Mouse (Mus musculus): ENCODE data around the gene Marc1.

Marc1 gene

DNA sequence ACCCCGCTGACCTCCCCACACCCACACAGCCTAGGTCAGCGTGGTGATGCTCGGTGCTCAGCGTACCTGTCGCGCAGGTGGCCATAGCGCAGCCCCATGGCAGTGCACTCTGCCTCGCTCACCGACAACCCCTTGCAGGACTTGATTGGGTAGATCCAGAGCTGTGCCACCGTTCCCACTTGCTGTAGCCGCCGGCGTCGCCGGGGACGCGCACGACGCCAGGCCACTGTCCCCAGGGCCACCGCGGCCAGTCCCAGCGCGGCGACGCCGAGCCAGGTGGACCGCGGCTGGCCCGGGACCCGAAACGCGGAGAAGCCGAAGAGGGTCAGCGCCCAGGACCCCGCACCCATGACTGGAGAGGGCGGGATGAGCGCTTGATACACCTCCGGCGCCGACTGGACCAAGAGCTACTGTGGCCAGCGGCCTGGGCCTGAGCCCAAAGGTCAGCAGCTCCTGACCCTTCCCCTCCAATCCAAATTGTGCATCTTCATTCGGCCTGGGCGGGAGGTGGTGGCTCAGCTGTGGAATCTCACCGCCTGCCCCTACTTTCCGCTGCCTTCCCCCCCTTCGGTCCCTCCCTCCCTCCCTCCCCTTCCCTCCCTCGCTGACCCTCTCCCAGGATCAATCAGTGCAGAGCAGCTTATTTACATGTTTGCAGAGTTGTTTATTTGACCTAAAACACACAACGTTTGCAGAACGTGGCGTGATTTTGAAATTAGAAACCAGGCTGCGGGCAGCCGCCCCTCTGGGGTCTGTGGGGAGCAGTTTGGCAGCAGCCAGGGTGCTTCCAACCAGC, at the start of gene Marc1:
Gene Marc1, minus strand, starts transcription at position 534 of the 796 bp plus-strand sequence.
- no peak for DNase-seq (ENCODE audit: low spot score in 2 of 2)

DNA sequence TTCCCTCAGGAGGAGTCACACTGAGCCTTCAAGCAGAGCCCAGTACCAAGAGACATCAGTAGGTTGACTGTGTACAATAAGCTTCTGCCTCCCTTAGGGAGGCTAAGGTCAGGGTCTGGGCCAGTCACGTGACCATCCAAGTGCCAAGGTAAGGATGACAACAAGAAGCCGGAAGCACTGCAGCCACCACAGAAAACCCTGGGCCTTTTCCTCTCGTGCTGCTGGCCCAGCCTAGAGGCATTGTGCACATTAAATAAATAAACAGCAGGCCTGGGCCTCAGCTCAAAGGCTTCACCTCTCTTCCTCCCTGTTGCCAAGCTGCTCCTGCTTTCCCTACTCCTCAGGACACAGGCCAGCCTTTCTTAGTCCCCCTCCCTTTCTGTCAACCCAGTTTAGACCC, 49.2 kb upstream of the Marc1 start:
- DNase-seq (ENCODE audit: low spot score in 2 of 2), result no peak

DNA sequence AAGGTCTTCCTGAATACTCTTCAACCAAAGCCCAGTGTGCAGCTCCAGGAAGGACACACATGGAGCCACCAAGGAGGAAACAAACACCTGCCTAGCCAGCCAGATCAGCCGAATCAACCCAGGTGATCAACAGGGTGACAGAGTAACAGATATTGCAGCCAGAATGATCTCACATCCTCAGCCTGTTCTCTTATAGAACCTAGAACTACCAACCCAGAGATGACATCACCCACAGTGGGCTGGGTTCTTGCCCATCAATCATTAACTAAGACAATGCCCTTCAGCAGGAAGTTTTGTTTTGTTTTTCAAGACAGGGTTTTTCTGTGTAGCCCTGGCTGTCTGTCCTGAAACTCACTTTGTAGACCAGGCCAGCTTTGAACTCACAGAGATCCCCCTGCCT, 47.1 kb upstream of the Marc1 start:
- no peak for DNase-seq (ENCODE audit: low spot score in 2 of 2)

DNA sequence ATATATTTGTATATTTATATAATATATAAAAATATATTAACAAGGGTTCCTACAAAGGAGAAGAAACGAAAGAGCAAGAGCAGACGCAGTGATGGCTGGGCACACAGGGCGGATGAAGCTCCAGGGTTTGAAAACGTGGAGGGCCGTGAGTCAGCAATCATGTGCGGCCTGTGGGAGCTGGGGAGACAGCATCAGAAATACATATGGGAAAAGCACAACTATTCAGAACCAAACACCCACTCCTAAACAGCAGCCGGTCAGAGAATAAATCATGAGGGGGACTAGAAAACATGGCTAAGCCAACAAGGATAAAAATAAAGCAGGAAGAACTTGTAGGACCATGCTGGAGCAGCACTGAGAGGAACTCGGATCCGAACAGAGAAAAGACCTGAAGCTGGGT, 46.1 kb upstream of the Marc1 start:
- DNase-seq (ENCODE audit: low spot score in 2 of 2), result no peak

DNA sequence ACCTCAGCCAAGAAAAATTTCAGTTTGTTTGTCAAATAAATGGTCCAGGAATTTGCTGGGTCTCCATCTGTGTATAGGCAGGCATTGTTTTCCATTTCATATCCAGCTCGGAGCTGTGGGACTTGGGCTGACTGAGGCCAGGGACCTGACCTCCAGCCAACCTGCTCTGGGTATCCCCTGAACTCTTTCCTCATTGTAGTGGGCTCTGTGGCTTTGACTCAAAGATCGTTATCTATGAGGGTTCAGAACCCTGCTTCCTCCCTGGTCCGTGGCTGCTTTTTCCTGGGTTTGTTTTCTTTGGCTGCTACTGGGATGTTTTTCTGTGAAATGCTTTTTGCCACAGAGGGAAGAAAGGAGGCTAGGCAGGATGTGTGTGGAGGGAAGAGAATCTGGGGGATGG, 42.8 kb upstream of the Marc1 start:
- no peak for DNase-seq (ENCODE audit: low spot score in 2 of 2)

DNA sequence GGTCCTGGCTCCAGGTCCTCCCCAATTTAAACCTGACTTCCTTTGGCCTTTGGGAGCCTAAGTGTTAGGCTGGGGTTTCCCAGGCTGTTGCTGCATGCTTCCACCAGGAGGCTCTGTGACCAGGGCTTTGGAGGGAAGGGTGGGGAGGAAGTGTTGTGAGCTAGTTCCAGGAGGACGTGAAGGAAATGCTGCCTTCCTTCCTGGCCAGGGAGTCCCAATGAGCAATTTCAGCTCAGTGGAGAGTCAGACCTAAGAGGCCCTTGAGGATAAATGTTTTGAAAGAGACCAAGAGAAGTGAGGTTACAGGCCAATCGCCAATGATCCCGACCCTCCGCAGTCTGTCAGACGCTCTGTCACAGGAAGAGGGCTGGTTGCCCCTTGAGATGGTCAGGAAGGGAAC, 42.2 kb upstream of the Marc1 start:
- peak; percentile 27 to 54 for DNase-seq (ENCODE audit: low spot score in 2 of 2)

DNA sequence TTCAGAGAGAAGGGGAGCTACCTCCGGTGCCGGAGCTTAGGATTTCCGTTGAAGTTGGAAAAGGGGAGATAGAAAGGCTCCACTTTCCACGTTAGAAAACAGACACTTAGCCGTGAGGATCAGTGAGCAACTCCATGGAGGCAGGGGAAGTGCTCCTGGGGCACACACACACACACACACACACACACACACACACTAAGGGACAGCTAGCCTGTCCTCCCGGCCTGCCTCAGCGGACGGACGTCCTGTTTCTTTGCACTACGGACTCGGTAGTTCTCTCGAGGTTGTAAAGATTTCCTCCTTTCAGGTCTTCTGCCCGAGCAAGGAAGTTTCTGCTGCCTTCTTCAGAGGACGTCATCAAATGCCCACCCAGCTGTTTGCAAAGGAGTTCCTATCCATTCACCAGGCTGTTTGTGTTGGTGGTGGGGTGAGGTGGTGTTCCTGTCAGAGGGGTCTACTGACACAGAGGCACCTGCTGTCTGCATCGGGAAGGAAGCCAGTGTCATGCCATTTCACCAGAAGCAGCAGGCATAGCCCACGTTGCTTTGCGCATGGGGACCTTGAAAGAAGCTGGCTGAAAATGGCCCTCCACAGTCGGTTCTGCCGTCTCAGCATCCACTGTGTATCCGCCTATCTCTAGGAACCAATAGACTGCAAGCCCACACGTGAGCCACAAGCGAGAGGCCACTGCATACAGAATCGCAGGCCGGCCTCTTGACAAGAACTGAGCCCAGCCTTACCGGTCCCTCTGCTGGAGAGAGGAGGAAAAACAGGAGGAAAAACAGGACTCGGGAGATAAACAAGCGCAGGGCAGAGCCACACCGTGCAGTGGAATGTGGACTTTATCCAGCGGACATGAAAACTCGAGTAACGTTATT, 40.9 kb upstream of the Marc1 start:
- DNase-seq (ENCODE audit: low spot score in 2 of 2), result peak; percentile 71 to 75

DNA sequence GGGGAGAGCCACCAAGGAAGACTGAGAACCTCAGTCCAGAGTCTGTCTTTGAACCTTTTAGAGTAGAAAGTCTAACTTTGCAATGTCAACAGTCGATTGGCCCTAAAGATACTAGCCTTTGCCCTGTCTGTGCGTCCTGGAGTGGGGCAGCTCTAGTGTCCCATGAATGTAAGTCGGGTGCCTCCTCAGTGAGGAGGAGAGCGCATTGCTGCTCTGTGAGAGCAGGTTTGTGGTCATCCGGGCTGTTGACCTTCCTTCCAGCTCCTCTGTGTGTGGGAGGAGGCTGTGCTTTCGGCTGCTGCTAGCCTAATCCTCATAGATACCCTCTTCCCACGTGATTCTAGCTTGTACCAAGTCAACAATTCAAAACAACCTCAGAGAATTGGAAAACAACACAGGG, 40.1 kb upstream of the Marc1 start:
- no peak for DNase-seq (ENCODE audit: low spot score in 2 of 2)

DNA sequence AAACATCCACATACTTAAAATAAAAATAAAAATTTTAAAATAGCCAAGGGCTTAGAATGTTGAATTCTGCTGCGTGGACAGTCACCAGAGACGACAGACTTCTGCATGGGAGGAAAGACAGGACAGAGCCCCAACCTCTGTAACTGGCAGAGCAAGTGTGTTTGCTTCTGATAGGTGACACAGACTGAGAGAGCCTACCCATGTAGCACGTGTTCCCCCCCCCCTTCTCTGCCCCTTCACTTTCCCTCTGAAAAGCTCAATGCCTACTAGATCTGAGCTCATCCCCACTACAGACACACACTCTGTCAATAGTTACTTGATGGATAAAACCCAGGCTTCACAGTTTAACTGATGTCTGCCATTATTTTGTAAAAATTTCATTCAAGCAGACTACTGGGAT, 35.9 kb upstream of the Marc1 start:
- no peak for DNase-seq (ENCODE audit: low spot score in 2 of 2)

DNA sequence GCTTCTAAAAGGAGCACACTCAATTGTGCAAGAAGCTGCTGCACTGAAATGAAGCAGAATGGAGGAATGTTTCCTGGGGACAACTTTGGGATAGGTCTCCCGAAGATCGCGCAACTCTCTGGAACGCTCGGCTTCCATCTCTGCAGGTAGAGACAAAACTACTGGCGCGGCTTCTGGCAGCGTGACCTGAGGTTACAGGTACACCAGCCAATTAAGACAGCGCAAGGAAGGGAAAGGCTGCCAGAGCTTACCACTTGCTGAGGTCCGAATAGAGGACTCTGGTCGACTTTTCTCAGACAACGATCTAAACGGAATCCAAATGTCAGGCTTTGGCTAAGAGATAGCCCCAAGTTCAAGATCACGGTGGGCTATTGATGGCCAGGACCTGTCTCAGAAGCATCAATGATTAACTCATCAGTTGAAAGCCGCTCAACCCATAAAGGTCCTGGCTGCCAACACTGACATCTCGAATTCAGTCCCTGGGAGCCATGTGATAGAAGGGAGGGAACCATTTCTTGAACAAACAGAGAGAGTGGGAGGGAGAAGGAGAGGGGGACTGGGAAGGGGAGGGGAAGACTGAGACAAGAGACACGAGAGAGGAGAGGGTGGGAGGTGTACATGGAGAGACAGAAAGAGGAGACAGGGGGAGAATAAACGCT, 35.1 kb upstream of the Marc1 start, which contains the start of gene Marc2:
Gene Marc2, minus strand, starts transcription at position 360 of the 659 bp plus-strand sequence.
- DNase-seq (ENCODE audit: low spot score in 2 of 2), result no peak

DNA sequence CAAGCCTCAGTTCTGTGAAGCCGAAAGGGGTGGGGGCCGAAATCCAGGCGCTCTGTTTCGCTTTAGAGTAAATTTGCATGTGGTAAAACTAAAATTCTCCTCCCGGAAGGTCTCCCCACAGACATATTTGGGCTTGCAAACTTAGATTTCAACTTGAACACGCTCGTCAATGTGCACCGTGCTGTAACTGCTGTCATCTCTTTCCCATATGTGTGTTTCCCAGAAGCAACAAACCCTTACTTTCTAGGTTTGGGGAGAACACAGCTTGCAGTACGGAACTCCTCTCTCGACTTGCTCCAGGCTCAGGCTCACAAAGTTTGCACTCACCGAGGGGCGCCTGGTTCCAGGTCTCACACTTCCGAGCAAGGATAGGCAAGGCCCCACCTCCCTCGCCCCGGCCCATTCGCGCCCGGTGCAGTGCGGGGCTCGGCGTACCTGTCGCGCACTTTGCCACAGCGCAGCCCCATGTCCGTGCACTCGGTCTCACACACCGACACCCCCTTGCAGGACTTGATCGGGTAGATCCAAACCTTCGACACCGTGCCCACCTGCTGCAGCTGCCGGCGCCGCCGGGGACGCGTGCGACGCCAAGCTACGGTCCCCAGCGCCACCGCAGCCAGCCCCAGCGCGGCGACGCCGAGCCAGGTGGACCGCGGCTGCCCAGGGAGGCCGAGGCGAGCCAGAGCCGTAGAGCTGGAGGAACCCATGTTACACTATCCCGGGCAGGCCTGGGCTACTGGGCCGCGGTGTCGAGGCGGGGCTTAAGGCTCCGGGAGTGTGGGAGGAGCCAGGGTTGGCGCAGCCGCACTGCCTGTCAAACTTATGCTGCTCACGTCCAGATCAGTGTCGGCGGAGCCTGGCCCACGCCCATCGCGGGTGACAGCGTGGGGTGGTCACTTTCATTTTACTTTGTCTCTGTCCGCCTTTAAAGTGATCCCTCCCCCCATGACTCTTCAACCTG, 34.3 kb upstream of the Marc1 start:
- DNase-seq (ENCODE audit: low spot score in 2 of 2), result peak; percentile 70 to 83

DNA sequence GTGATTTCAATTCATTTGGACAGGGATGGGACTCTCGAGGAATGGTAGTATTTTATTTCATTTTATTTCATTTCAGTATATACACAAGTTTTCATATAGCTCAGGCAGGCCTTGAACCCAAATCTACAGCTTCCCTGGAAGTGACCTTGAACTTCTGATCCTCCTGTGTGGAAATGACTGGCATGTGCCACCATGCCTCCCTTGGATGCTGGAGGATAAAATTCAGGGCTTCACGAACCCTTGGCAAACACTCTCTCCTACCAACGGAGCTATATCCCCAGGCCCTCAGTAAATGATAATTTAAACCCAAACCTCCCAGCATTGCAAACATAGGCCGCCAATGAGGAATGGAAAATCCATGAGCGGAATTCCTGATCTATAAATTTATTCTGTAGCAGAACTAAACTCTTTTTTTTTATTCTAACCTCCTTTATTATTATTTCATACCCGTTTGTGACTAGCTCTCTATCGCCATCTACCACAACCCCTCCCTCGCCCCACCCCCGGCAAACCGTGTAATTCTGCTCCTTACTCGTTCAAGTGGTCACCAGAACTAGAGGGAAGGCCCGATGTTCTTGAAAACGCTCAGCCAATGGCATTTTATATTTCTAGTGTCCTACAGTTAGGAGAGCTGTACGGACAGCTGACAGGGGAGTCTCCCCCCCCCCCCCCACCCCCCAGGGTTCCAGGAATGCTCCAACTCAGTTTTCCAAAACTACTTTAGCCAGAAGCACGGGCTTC, 33.4 kb upstream of the Marc1 start:
- no peak for DNase-seq (ENCODE audit: low spot score in 2 of 2)

DNA sequence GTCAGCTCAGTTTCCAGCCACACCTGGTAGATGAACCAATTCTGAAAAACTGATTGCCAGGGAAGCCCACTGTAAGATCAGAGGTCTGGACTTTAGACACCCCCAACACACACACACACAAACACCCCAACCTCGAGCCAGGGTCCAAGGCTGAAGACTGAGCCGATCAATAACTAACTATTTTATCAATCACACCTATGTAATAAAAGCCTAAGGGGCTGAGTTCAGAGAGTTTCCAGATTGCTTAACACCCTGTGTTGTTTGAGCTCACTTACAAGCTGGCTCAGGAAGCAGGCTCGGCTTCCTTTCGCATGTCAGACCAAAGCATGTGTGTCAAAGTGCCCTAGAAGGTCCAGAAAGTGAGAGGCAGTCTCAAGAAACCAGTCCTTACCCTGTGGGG, 26.5 kb upstream of the Marc1 start:
- DNase-seq (ENCODE audit: low spot score in 2 of 2), result no peak

DNA sequence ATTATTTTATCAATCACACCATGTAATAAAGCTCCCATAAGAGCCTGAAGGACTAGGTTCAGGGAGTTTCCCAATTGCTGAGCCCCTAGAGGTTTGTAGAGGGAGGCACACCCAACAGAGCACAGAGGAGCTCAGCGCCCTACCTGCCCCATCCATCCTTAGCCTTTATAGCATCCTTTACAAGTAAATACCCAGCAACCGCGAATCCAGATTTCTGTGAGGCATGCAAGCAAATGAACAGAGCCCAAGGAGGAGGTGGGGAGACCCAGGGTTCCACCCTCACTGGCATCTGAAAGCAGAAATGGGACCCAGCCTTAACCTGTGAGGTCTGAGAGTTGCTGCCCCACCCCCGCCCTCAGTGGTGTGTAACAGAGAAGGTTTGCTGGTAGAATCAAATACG, 25.2 kb upstream of the Marc1 start:
- no peak for DNase-seq (ENCODE audit: low spot score in 2 of 2)

DNA sequence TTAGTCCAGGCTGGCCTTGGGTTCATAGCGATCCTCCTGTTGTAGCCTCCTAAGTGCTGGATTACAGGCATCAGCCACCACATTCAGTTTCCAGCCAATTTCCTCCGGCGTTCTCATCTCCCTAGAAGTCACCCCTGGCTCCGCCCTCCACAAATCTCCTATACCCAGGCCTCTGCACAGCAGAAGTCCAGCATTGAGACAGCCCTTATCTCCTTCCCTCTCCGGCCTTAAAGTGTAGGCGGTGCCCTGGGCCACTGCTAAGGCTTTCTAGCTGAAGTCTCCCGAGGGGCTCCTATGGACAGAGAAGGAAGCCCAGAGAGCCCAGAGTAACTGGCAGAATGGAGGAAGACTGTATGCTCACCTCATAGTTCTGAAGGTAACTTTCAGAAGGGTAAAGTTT, 22.4 kb upstream of the Marc1 start:
- DNase-seq (ENCODE audit: low spot score in 2 of 2), result no peak

DNA sequence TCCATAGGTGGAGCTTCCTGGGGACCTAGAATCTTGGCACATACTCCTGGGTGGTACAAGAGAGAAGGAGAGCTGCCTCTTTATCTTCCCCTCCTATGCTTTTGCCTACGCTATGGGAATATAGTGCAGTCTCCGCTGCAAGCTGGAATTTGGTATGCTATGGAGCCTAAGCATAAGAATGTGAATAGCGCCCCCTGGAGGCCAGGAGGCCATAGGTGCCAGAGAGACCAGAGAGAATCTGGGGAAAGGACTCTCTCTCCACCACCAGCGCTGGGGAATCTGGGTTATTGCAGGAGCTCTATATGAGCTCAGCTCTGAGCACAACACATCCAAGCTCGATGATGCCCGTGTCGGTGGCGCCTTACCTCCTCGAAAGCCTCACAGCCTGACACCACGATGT, 21.1 kb upstream of the Marc1 start:
- no peak for DNase-seq (ENCODE audit: low spot score in 2 of 2)

DNA sequence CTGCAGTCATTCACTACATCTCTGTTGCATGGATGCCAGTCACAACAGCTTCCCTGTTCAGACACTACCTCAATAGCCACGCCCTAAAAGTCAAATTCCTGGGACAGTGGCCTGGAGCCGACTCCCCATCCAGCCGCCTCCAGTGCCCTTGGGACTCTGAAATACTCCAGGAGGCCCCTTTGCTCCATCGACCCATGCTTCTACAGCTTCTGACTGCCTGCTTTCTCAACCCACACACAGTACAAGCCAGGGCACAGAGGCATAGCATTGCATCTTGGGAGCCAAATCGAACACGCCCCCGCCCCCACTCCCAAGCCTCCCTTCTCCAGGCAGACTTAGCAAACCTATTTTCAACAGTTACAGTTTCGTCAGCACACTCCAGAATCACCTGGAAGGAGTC, 18.8 kb upstream of the Marc1 start:
- DNase-seq (ENCODE audit: low spot score in 2 of 2), result no peak

DNA sequence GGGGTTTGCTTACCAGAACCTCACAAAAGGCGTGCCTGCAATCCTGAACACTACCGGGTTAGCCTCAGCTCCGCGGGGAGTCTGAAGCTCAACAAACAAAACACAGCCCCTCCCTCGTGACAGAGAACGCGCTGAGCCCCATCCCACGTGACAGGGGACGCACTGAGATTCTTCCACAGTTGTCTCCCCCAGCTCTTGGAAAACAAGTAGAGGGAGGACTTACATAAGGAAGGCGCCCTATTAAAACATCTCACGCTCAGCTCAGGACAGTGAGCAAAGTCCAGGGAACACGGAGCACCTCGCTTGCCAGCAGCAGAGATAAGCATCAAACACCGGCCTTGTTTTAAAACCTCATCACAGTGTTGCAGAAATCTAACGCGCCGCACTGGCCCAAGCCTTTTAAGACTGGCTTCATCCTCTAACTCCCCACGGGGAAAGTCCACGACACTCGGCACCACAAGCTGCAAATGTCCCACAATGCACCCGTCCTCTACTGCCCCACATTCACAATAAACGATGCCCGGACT, 16.1 kb upstream of the Marc1 start:
- no peak for DNase-seq (ENCODE audit: low spot score in 2 of 2)

DNA sequence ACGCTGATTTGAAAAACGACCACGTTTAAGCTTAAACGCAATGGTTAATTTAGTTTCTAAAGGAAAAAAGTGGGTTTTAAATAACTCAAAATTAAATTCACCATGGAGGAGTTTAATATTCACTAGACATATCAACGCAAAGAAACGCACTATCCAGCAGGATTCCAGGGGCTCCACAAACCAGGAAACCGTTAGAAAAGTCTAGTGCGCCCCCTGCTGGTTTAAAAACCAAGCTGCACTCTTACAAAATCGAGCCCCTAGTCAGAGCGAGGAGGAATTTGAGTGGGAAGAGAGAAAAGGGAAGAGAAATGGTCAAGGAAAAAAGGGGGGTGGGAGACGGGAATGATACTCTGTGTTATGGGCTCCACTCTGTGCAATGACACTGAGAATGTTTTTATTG, 14.0 kb upstream of the Marc1 start:
- DNase-seq (ENCODE audit: low spot score in 2 of 2), result peak in 1 of 2 experiments; percentile 43

DNA sequence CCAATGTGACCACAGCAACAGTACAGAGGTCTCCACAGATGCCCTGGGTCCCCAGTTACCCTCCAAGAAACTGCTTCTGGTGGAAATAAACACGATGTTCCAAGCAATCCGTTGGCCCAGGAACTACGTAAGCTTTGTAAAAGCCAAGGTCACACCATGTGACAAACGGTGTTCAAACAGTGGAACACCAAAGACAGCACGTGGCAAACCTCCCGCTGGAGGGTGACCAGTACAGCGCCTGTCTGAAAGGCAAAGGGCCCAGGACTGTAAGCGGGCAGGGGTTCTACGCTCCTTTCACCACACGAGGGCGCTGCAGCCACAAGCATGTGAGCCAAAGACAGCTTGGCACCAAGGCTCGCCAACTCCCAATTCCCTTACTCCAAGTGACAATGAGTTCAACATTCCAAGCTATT, 13.3 kb upstream of the Marc1 start:
- peak; percentile 72 to 84 for DNase-seq (ENCODE audit: low spot score in 2 of 2)

Data from frontal cortex, postnatal 10 days (tissue).